Mouse (Mus musculus) CH12.LX (cell line): Measurements from ENCODE around the gene Pde1b. TPM values are rescaled to one million over a fixed set of nuclear protein-coding genes. Genes with fewer than 3 reads are reported as not detected.

ENCODE experiments used
- DNase-seq: peaks from one replicate; pipeline ENCODE4 v3.0.0-alpha.2; 2013; ENCODE audit errors: extremely low read depth
- H3K27ac ChIP-seq: 2 replicates; pipeline ENCODE4 v1.5.1; 2012; ENCODE audit warnings: low read depth, mild to moderate bottlenecking, control low read depth, moderate library complexity; ENCODE audit not compliant: insufficient read depth
- H3K27me3 ChIP-seq: replicated peaks from 2 replicates; pipeline ENCODE3; 2012; ENCODE audit warnings: inconsistent platforms
- H3K36me3 ChIP-seq, 2 experiments: replicated peaks in 1 of 2; 2 replicates each; pipeline versions ENCODE3 to v1.6.1; 2012; ENCODE audit warnings: inconsistent platforms in 1 of 2, low read length in 1 of 2, mild to moderate bottlenecking in 1 of 2, mixed read lengths in 1 of 2, moderate library complexity in 1 of 2; ENCODE audit not compliant: control insufficient read depth in 1 of 2, insufficient read depth in 1 of 2
- H3K4me1 ChIP-seq, 2 experiments: 2 replicates each; pipeline ENCODE4 v1.6.1; 2012; ENCODE audit warnings: inconsistent platforms in 1 of 2, moderate library complexity in 1 of 2; ENCODE audit not compliant: insufficient read depth in 2 of 2, control insufficient read depth in 1 of 2
- H3K4me2 ChIP-seq: 2 replicates; pipeline ENCODE4 v1.6.1; 2012; ENCODE audit warnings: low read depth, mild to moderate bottlenecking, control low read depth; ENCODE audit not compliant: poor library complexity, insufficient read depth, severe bottlenecking
- H3K4me3 ChIP-seq, 3 experiments: fragments of 150-350 bp in 1 of 3; sonication (generic) in 1 of 3; replicated peaks in 1 of 3; 2 replicates each; pipeline versions ENCODE3 to v1.5.1; 2011 to 2012; ENCODE audit warnings: low read depth in 2 of 3, low read length in 2 of 3, mild to moderate bottlenecking in 2 of 3, moderate library complexity in 2 of 3, control low read depth in 1 of 3, improper control_type of control experiment in 1 of 3, inconsistent platforms in 1 of 3, mixed read lengths in 1 of 3; ENCODE audit not compliant: poor library complexity in 1 of 3
- H3K79me2 ChIP-seq: replicated peaks from 2 replicates; pipeline ENCODE4 v1.6.1; 2012; ENCODE audit warnings: mild to moderate bottlenecking, moderate library complexity; ENCODE audit not compliant: control insufficient read depth, poor library complexity, insufficient read depth, severe bottlenecking; ENCODE audit errors: extremely low read depth
- H3K9ac ChIP-seq: 2 replicates; pipeline ENCODE4 v1.6.1; 2012; ENCODE audit warnings: low read depth, mild to moderate bottlenecking, control low read depth, moderate library complexity; ENCODE audit not compliant: insufficient read depth
- H3K9me3 ChIP-seq: replicated peaks from 2 replicates; pipeline ENCODE3; 2012; ENCODE audit warnings: low read length, inconsistent platforms, mixed read lengths
- CHD1 ChIP-seq: IDR thresholded peaks from 2 replicates; pipeline ENCODE4 v1.6.1; 2012; ENCODE audit warnings: low read depth, low read length, improper control_type of control experiment, inconsistent platforms
- CHD2 ChIP-seq: IDR thresholded peaks from 2 replicates; pipeline ENCODE4 v1.6.1; 2011; ENCODE audit warnings: low read length, improper control_type of control experiment
- CTCF ChIP-seq, 2 experiments: IDR thresholded peaks in 1 of 2; conservative IDR thresholded peaks in 1 of 2; 2 replicates each; pipeline ENCODE4 v1.5.1; 2011 to 2012; ENCODE audit warnings: low read depth in 2 of 2, low read length in 2 of 2, improper control_type of control experiment in 1 of 2, inconsistent platforms in 1 of 2, mild to moderate bottlenecking in 1 of 2, moderate library complexity in 1 of 2
- ELF1 ChIP-seq: IDR thresholded peaks from 2 replicates; pipeline ENCODE4 v1.6.1; 2014; ENCODE audit warnings: low read depth, mild to moderate bottlenecking, inconsistent platforms, low read length, improper control_type of control experiment
- EP300 ChIP-seq: IDR thresholded peaks from 2 replicates; pipeline ENCODE4 v1.6.1; 2011; ENCODE audit warnings: low read length, improper control_type of control experiment
- GABPA ChIP-seq: IDR thresholded peaks from 2 replicates; pipeline ENCODE4 v1.6.1; 2012; ENCODE audit warnings: low read depth, low read length, improper control_type of control experiment, inconsistent platforms; ENCODE audit not compliant: insufficient replicate concordance
- HCFC1 ChIP-seq: IDR thresholded peaks from 2 replicates; pipeline ENCODE4 v1.6.1; 2012; ENCODE audit warnings: low read depth, mild to moderate bottlenecking, inconsistent platforms, low read length, improper control_type of control experiment
- IRF4 ChIP-seq: IDR thresholded peaks from 2 replicates; pipeline ENCODE4 v1.6.1; 2014; ENCODE audit warnings: low read depth, mild to moderate bottlenecking, inconsistent platforms, low read length, improper control_type of control experiment
- JUND ChIP-seq: conservative IDR thresholded peaks from 2 replicates; pipeline ENCODE4 v1.6.1; 2011; ENCODE audit warnings: low read depth, low read length, improper control_type of control experiment
- KAT2A ChIP-seq: IDR thresholded peaks from 2 replicates; pipeline ENCODE4 v1.6.1; 2012; ENCODE audit warnings: low read length, improper control_type of control experiment, inconsistent platforms; ENCODE audit not compliant: insufficient replicate concordance
- MAFK ChIP-seq: IDR thresholded peaks from 2 replicates; pipeline ENCODE4 v1.6.1; 2011; ENCODE audit warnings: low read length, improper control_type of control experiment; ENCODE audit not compliant: insufficient replicate concordance
- MAX ChIP-seq: IDR thresholded peaks from 2 replicates; pipeline ENCODE4 v1.6.1; 2011; ENCODE audit warnings: low read length, improper control_type of control experiment
- MAZ ChIP-seq: IDR thresholded peaks from 2 replicates; pipeline ENCODE4 v1.6.1; 2012; ENCODE audit warnings: low read depth, mild to moderate bottlenecking, inconsistent platforms, low read length, improper control_type of control experiment, moderate library complexity
- MEF2A ChIP-seq: IDR thresholded peaks from 2 replicates; pipeline ENCODE4 v1.6.1; 2014; ENCODE audit warnings: low read depth, mild to moderate bottlenecking, inconsistent platforms, low read length, improper control_type of control experiment, borderline replicate concordance
- MXI1 ChIP-seq: IDR thresholded peaks from 2 replicates; pipeline ENCODE4 v1.6.1; 2011; ENCODE audit warnings: mild to moderate bottlenecking, low read depth, low read length, improper control_type of control experiment
- NRF1 ChIP-seq: IDR thresholded peaks from 2 replicates; pipeline ENCODE4 v1.6.1; 2014; ENCODE audit warnings: low read depth, mild to moderate bottlenecking, inconsistent platforms, low read length, improper control_type of control experiment, moderate library complexity
- POLR2AphosphoS2 ChIP-seq: IDR thresholded peaks from 2 replicates; pipeline ENCODE4 v1.6.1; 2011; ENCODE audit warnings: low read depth, low read length, improper control_type of control experiment
- RAD21 ChIP-seq: IDR thresholded peaks from 2 replicates; pipeline ENCODE4 v1.6.1; 2011; ENCODE audit warnings: low read depth, mild to moderate bottlenecking, low read length, improper control_type of control experiment, moderate library complexity
- RCOR1 ChIP-seq: conservative IDR thresholded peaks from 2 replicates; pipeline ENCODE4 v1.6.1; 2012; ENCODE audit warnings: low read depth, mild to moderate bottlenecking, inconsistent platforms, low read length, improper control_type of control experiment
- SMC3 ChIP-seq: IDR thresholded peaks from 2 replicates; pipeline ENCODE4 v1.6.1; 2011; ENCODE audit warnings: low read depth, low read length, improper control_type of control experiment
- TBP ChIP-seq: conservative IDR thresholded peaks from 2 replicates; pipeline ENCODE4 v1.6.1; 2011; ENCODE audit warnings: low read depth, low read length, improper control_type of control experiment
- UBTF ChIP-seq: IDR thresholded peaks from 2 replicates; pipeline ENCODE4 v1.6.1; 2012; ENCODE audit warnings: low read depth, mild to moderate bottlenecking, inconsistent platforms, low read length, improper control_type of control experiment, moderate library complexity
- ZC3H11A ChIP-seq: IDR thresholded peaks from 2 replicates; pipeline ENCODE4 v1.6.1; 2012; ENCODE audit warnings: low read depth, mild to moderate bottlenecking, inconsistent platforms, low read length, improper control_type of control experiment
- dilution Hi-C: fragments of 300-500 bp; cut with MboI; formaldehyde crosslinking; loops from 2 replicates; pipeline ENCODE4 v1.14.3; 2020; ENCODE audit warnings: low sequenced_read_pairs; ENCODE audit not compliant: extremely low pct_unique_long_range_greater_than_20kb, extremely low pct_ligation_motif_present
- in situ Hi-C: fragments of 300-500 bp; cut with MboI; formaldehyde crosslinking; loops from 3 replicates; pipeline ENCODE4 v1.14.3; 2019; ENCODE audit warnings: low sequenced_read_pairs, low pct_ligation_motif_present, low pct_unique_long_range_greater_than_20kb, mixed read lengths
- polyA plus RNA-seq: library from polyadenylated mRNA; unstranded; fragments of >175 nt; gene quantifications from 2 replicates; pipeline ENCODE4 v1.2.1, GENCODE M21; 2012; ENCODE audit warnings: low read depth; ENCODE audit not compliant: insufficient read length
- total RNA-seq, 2 experiments: library from RNA; depleted of rRNA; stranded (reverse); fragments of 300-350 nt in 1 of 2; fragments of >200 nt in 1 of 2; gene quantifications; 2 replicates each; pipeline ENCODE4 v1.2.3; 2012 to 2014

The Pde1b gene
- total and polyA plus RNA-seq, 3 experiments: 14.2 to 36.7 (median 15.0) TPM

- Histone ChIP-seq H3K79me2 (no peaks in the 10 kb centered on the region), H3K4me3 (no peak overlapping the region), H3K27me3 (no peaks in the 10 kb centered on the region), H3K36me3 (peaks cover 14 to 77% of the 10 kb centered on the region in 2 experiments), H3K4me1 (peaks cover 20 to 55% of the 10 kb centered on the region in 2 experiments), H3K9me3 (no peaks in the 10 kb centered on the region), H3K4me2 (no peak overlapping the region), H3K9ac (no peak overlapping the region), H3K27ac (no peak overlapping the region)
- TF ChIP-seq MXI1 (no peak), ZC3H11A (no peak), JUND (no peak)
- peak; percentile 86 for DNase-seq
- in situ Hi-C loops: no loop called here
- dilution Hi-C loops: no loop called here
These were observed 11.3 kb downstream of the Pde1b start for GRCm38 (mm10) chr15:103514119-103514518.

- Histone ChIP-seq H3K4me1 (peaks cover 20 to 62% of the 10 kb centered on the region in 2 experiments), H3K27me3 (no peaks in the 10 kb centered on the region), H3K79me2 (no peaks in the 10 kb centered on the region; the same call in 1 of the 2 replicates), H3K27ac (no peak overlapping the region), H3K4me3 (no peak overlapping the region), H3K4me2 (peak overlapping the region; percentile 42; the same call in 1 of the 2 replicates), H3K9ac (no peak overlapping the region), H3K36me3 (peaks cover 14 to 77% of the 10 kb centered on the region in 2 experiments), H3K9me3 (no peaks in the 10 kb centered on the region)
- TF ChIP-seq NRF1 (no peak), MAX (no peak), EP300 (peak; percentile 58; the same call in 1 of the 2 replicates), KAT2A (no peak), CHD1 (no peak), ZC3H11A (no peak), MAFK (no peak), GABPA (no peak), MAZ (0 out of 2 replicates have a peak, but pooled peaks have one; percentile 41), IRF4 (peak; percentile 86), JUND (no peak), MEF2A (peak; percentile 94), TBP (no peak), UBTF (no peak), RCOR1 (no peak), HCFC1 (no peak), POLR2AphosphoS2 (no peak), RAD21 (no peak), SMC3 (no peak), ELF1 (0 out of 2 replicates have a peak, but pooled peaks have one; percentile 7), CTCF (conservative IDR thresholded peaks at IDR 0.05 in 1 of 2, IDR thresholded peaks at IDR 0.05 in 1 of 2; ENCODE audit: low read depth in 2 of 2, low read length in 2 of 2) (no peak), CHD2 (no peak)
- in situ Hi-C loops: no loop called here
- DNase-seq: peak; percentile 38
- dilution Hi-C loops: no loop called here
These were observed 12.1 kb downstream of the Pde1b start for GRCm38 (mm10) chr15:103514914-103515313.
